ENCODE assay signal across 21 mouse cellular contexts in genomic region chr15:102972753-102973152, GRCm38 (mm10). TPM values are rescaled to one million over a fixed set of nuclear protein-coding genes. Genes with fewer than 3 reads are reported as not detected.
A peak's percentile ranks its signal among the peaks of the same experiment; 100 is the strongest.
DNase-seq lines count a peak whose midpoint lies in the region; ATAC-seq and TF ChIP-seq lines count a peak whose summit lies in the region.
"Had no signal": no experiment of that assay in that cellular context is flagged by ENCODE, and none has a peak within 500 bp of the region (broad histone marks: within the 10 kb centered on the region; RNA-seq: fewer than 3 reads in every experiment).

No protein-coding gene starts in this region.

- whole genome bisulfite sequencing in intestine, embryonic 16.5 days = 3% methylated on average over 6 of the region's 6 CpGs
- 6% methylated on average over 6 of the region's 6 CpGs for WGBS in intestine, embryonic 15.5 days
- WGBS in liver, embryonic 11.5 days = 3% methylated on average over 6 of the region's 6 CpGs
- 8% methylated on average over 6 of the region's 6 CpGs for WGBS in liver, postnatal 0 days (ENCODE audit: insufficient replicate concordance)
- 5% methylated on average over 6 of the region's 6 CpGs for WGBS in limb, embryonic 13.5 days
- 2% methylated on average over 6 of the region's 6 CpGs for WGBS in neural tube, embryonic 15.5 days

- no peak overlapping the region for H3K4me3 ChIP-seq in intestine, embryonic 16.5 days (ENCODE audit: low read length)
- H3K4me3 ChIP-seq in intestine, embryonic 15.5 days (replicated peaks) = no peak overlapping the region
- H3K4me3 ChIP-seq in liver, embryonic 11.5 days (ENCODE audit: low read depth, low read length) = no peak overlapping the region
- H3K4me3 ChIP-seq in liver, postnatal 0 days (ENCODE audit: low read depth, low read length) = no peak overlapping the region
- H3K4me3 ChIP-seq in limb, embryonic 13.5 days = peak overlapping the region; percentile 31
- H3K4me3 ChIP-seq in neural tube, embryonic 15.5 days (replicated peaks) = peak overlapping the region; percentile 64

- H3K4me1 ChIP-seq in intestine, embryonic 16.5 days (ENCODE audit: control insufficient read depth, insufficient read depth, low read length) = peaks cover 5% of the 10 kb centered on the region; the same call in 1 of the 2 replicates
- H3K4me1 ChIP-seq in intestine, embryonic 15.5 days (replicated peaks) = no peaks in the 10 kb centered on the region
- H3K4me1 ChIP-seq in liver, embryonic 11.5 days (replicated peaks; ENCODE audit: control insufficient read depth, insufficient read depth, low read length) = no peaks in the 10 kb centered on the region
- peaks cover 8% of the 10 kb centered on the region for H3K4me1 ChIP-seq in liver, postnatal 0 days (ENCODE audit: insufficient read depth)
- peaks cover 25% of the 10 kb centered on the region for H3K4me1 ChIP-seq in limb, embryonic 13.5 days
- H3K4me1 ChIP-seq in neural tube, embryonic 15.5 days = peaks cover 16% of the 10 kb centered on the region

- H3K9ac ChIP-seq in intestine, embryonic 16.5 days (ENCODE audit: low read depth, low read length) = no peak overlapping the region
- no peak overlapping the region for H3K9ac ChIP-seq in intestine, embryonic 15.5 days
- H3K9ac ChIP-seq in liver, embryonic 11.5 days (ENCODE audit: low read depth, low read length) = no peak overlapping the region
- no peak overlapping the region for H3K9ac ChIP-seq in liver, postnatal 0 days (replicated peaks)
- H3K9ac ChIP-seq in limb, embryonic 13.5 days = peak overlapping the region; percentile 55
- peak overlapping the region; percentile 93 for H3K9ac ChIP-seq in neural tube, embryonic 15.5 days (replicated peaks)

- H3K9me3 ChIP-seq in intestine, embryonic 16.5 days (ENCODE audit: control insufficient read depth, low read length) = no peaks in the 10 kb centered on the region
- H3K9me3 ChIP-seq in intestine, embryonic 15.5 days = no peaks in the 10 kb centered on the region
- H3K9me3 ChIP-seq in liver, embryonic 11.5 days (ENCODE audit: control insufficient read depth, low read length) = no peaks in the 10 kb centered on the region
- H3K9me3 ChIP-seq in liver, postnatal 0 days (ENCODE audit: low read length) = no peaks in the 10 kb centered on the region
- H3K9me3 ChIP-seq in limb, embryonic 13.5 days = no peaks in the 10 kb centered on the region
- H3K9me3 ChIP-seq in neural tube, embryonic 15.5 days (replicated peaks) = no peaks in the 10 kb centered on the region

- no peak for ATAC-seq in intestine, embryonic 16.5 days
- ATAC-seq in intestine, embryonic 15.5 days = no peak
- ATAC-seq in liver, embryonic 11.5 days (replicated peaks; ENCODE audit: low FRiP score) = no peak
- no peak for ATAC-seq in liver, postnatal 0 days
- no peak for ATAC-seq in limb, embryonic 13.5 days (ENCODE audit: low FRiP score, low read depth)
- no peak for ATAC-seq in neural tube, embryonic 15.5 days (ENCODE audit: low FRiP score)

- TF ChIP-seq EP300 in liver, postnatal 0 days (IDR thresholded peaks at IDR 0.05; ENCODE audit: low read depth) = no peak

- peak; percentile 38 for DNase-seq in liver, embryonic 11.5 days (ENCODE audit: low spot score)
- DNase-seq in liver, postnatal 0 days = no peak
- DNase-seq in frontal cortex, postnatal 10 days (ENCODE audit: low spot score in 2 of 2) = no peak
- DNase-seq: cerebellum, adult 18-20 months; cerebellum, postnatal 36 days; gastrocnemius, postnatal 14 days; layer of hippocampus, postnatal 36 days; left cerebral cortex, postnatal 4 days; lung, postnatal 10 days; midbrain, embryonic 14.5 days; right cerebral cortex, adult 18-20 months had no signal

- H3K4me2 ChIP-seq in intestine, embryonic 16.5 days (ENCODE audit: low read depth, low read length) = peak overlapping the region; percentile 23; the same call in 1 of the 2 replicates
- no peak overlapping the region for H3K4me2 ChIP-seq in intestine, embryonic 15.5 days (replicated peaks)
- H3K4me2 ChIP-seq in liver, embryonic 11.5 days = no peak overlapping the region
- H3K4me2 ChIP-seq in liver, postnatal 0 days (ENCODE audit: low read depth, low read length) = no peak overlapping the region
- peak overlapping the region; percentile 55 for H3K4me2 ChIP-seq in limb, embryonic 13.5 days (replicated peaks)
- H3K4me2 ChIP-seq in neural tube, embryonic 15.5 days = peak overlapping the region; percentile 70

- peaks cover 89% of the 10 kb centered on the region for H3K27me3 ChIP-seq in intestine, embryonic 16.5 days (replicated peaks; ENCODE audit: control insufficient read depth, insufficient read depth, low read length)
- H3K27me3 ChIP-seq in intestine, embryonic 15.5 days (replicated peaks) = peaks cover 93% of the 10 kb centered on the region
- peaks cover 99% of the 10 kb centered on the region for H3K27me3 ChIP-seq in liver, embryonic 11.5 days (replicated peaks; ENCODE audit: control insufficient read depth, insufficient read depth, low read length)
- H3K27me3 ChIP-seq in liver, postnatal 0 days (ENCODE audit: insufficient read depth, low read length) = peaks cover 98% of the 10 kb centered on the region
- H3K27me3 ChIP-seq in limb, embryonic 13.5 days = peaks cover 99% of the 10 kb centered on the region
- H3K27me3 ChIP-seq in neural tube, embryonic 15.5 days (replicated peaks) = peaks cover 19% of the 10 kb centered on the region

- no peak overlapping the region for H3K27ac ChIP-seq in intestine, embryonic 16.5 days (ENCODE audit: low read length)
- no peak overlapping the region for H3K27ac ChIP-seq in intestine, embryonic 15.5 days
- H3K27ac ChIP-seq in liver, embryonic 11.5 days (ENCODE audit: low read depth, low read length) = no peak overlapping the region
- H3K27ac ChIP-seq in liver, postnatal 0 days (ENCODE audit: low read depth) = no peak overlapping the region
- H3K27ac ChIP-seq in limb, embryonic 13.5 days = no peak overlapping the region
- H3K27ac ChIP-seq in neural tube, embryonic 15.5 days (replicated peaks) = peak overlapping the region; percentile 95
- H3K27ac ChIP-seq: stomach, postnatal 0 days had no signal

- H3K36me3 ChIP-seq in intestine, embryonic 16.5 days (ENCODE audit: control insufficient read depth, insufficient read depth, low read length) = no peaks in the 10 kb centered on the region
- no peaks in the 10 kb centered on the region for H3K36me3 ChIP-seq in intestine, embryonic 15.5 days
- no peaks in the 10 kb centered on the region for H3K36me3 ChIP-seq in liver, embryonic 11.5 days (ENCODE audit: control insufficient read depth, insufficient read depth, low read length)
- H3K36me3 ChIP-seq in liver, postnatal 0 days (replicated peaks; ENCODE audit: insufficient read depth, low read length) = no peaks in the 10 kb centered on the region
- no peaks in the 10 kb centered on the region for H3K36me3 ChIP-seq in limb, embryonic 13.5 days
- H3K36me3 ChIP-seq in neural tube, embryonic 15.5 days = no peaks in the 10 kb centered on the region

- no peak for TF ChIP-seq CTCF in liver, postnatal 0 days (IDR thresholded peaks at IDR 0.05; ENCODE audit: low read depth)

RNA-seq across cellular contexts. Expression of gene Hoxc9, which starts 3.5 kb away (rescaled TPM):
- polyA plus RNA-seq in intestine, embryonic 16.5 days (2015; fragmentation: Nextera tagmentation; extraction: Ambion mirVana) = 0.49 and 0.76 TPM in 2 replicates
- polyA plus RNA-seq in intestine, embryonic 15.5 days (2015; fragmentation: Nextera tagmentation; extraction: Ambion mirVana) = 1.3 and 1.4 TPM in 2 replicates
- 0.22 and 0.49 TPM in 2 replicates for polyA plus RNA-seq in liver, embryonic 11.5 days (2014; fragmentation: Nextera tagmentation; extraction: Ambion mirVana)
- polyA plus RNA-seq in liver, postnatal 0 days (2015; fragmentation: Nextera tagmentation; extraction: Ambion mirVana) = not detected in 2 replicates
- polyA plus RNA-seq in limb, embryonic 13.5 days (2015; fragmentation: Nextera tagmentation; extraction: Ambion mirVana) = 1.7 and 2.1 TPM in 2 replicates
- polyA plus RNA-seq in neural tube, embryonic 15.5 days (2015; fragmentation: Nextera tagmentation; extraction: Ambion mirVana) = 19.7 and 30.9 TPM in 2 replicates
- polyA plus RNA-seq: forebrain, embryonic 11.5 days; heart, postnatal 0 days; hindbrain, embryonic 11.5 days; liver, embryonic 16.5 days; midbrain, embryonic 14.5 days; stomach, postnatal 0 days; thymus, postnatal 0 days had no signal

RNA-seq across cellular contexts. Expression of gene Hoxc5, which starts 5.5 kb away (rescaled TPM):
- polyA plus RNA-seq in intestine, embryonic 16.5 days (2015; fragmentation: Nextera tagmentation; extraction: Ambion mirVana) = 6.8 and 7.2 TPM in 2 replicates
- 7.7 and 10.1 TPM in 2 replicates for polyA plus RNA-seq in intestine, embryonic 15.5 days (2015; fragmentation: Nextera tagmentation; extraction: Ambion mirVana)
- polyA plus RNA-seq in liver, embryonic 11.5 days (2014; fragmentation: Nextera tagmentation; extraction: Ambion mirVana) = 4.1 and 5.3 TPM in 2 replicates
- polyA plus RNA-seq in liver, postnatal 0 days (2015; fragmentation: Nextera tagmentation; extraction: Ambion mirVana) = not detected in 2 replicates
- 5.2 and 6.7 TPM in 2 replicates for polyA plus RNA-seq in limb, embryonic 13.5 days (2015; fragmentation: Nextera tagmentation; extraction: Ambion mirVana)
- 14.6 and 20.7 TPM in 2 replicates for polyA plus RNA-seq in neural tube, embryonic 15.5 days (2015; fragmentation: Nextera tagmentation; extraction: Ambion mirVana)
- polyA plus RNA-seq: forebrain, embryonic 11.5 days; heart, postnatal 0 days had no signal

RNA-seq across cellular contexts. Expression of gene Hoxc10, which starts 6.2 kb away (rescaled TPM):
- 1.1 and 1.3 TPM in 2 replicates for polyA plus RNA-seq in intestine, embryonic 16.5 days (2015; fragmentation: Nextera tagmentation; extraction: Ambion mirVana)
- 1.9 and 2.6 TPM in 2 replicates for polyA plus RNA-seq in intestine, embryonic 15.5 days (2015; fragmentation: Nextera tagmentation; extraction: Ambion mirVana)
- polyA plus RNA-seq in liver, embryonic 11.5 days (2014; fragmentation: Nextera tagmentation; extraction: Ambion mirVana) = 0.18 and 0.43 TPM in 2 replicates
- polyA plus RNA-seq in liver, postnatal 0 days (2015; fragmentation: Nextera tagmentation; extraction: Ambion mirVana) = not detected in 2 replicates
- 11.0 and 11.3 TPM in 2 replicates for polyA plus RNA-seq in limb, embryonic 13.5 days (2015; fragmentation: Nextera tagmentation; extraction: Ambion mirVana)
- polyA plus RNA-seq in neural tube, embryonic 15.5 days (2015; fragmentation: Nextera tagmentation; extraction: Ambion mirVana) = 51.3 and 71.0 TPM in 2 replicates
- polyA plus RNA-seq: forebrain, embryonic 11.5 days; heart, postnatal 0 days; hindbrain, embryonic 11.5 days; liver, embryonic 16.5 days; midbrain, embryonic 14.5 days; stomach, postnatal 0 days; thymus, postnatal 0 days had no signal

RNA-seq across cellular contexts. Expression of gene Hoxc8, which starts 17.7 kb away (rescaled TPM):
- 4.5 and 4.9 TPM in 2 replicates for polyA plus RNA-seq in intestine, embryonic 16.5 days (2015; fragmentation: Nextera tagmentation; extraction: Ambion mirVana)
- 6.2 and 7.0 TPM in 2 replicates for polyA plus RNA-seq in intestine, embryonic 15.5 days (2015; fragmentation: Nextera tagmentation; extraction: Ambion mirVana)
- 1.3 and 1.9 TPM in 2 replicates for polyA plus RNA-seq in liver, embryonic 11.5 days (2014; fragmentation: Nextera tagmentation; extraction: Ambion mirVana)
- not detected in 2 replicates for polyA plus RNA-seq in liver, postnatal 0 days (2015; fragmentation: Nextera tagmentation; extraction: Ambion mirVana)
- 2.7 and 3.0 TPM in 2 replicates for polyA plus RNA-seq in limb, embryonic 13.5 days (2015; fragmentation: Nextera tagmentation; extraction: Ambion mirVana)
- polyA plus RNA-seq in neural tube, embryonic 15.5 days (2015; fragmentation: Nextera tagmentation; extraction: Ambion mirVana) = 56.5 and 108 TPM in 2 replicates
- polyA plus RNA-seq: forebrain, embryonic 11.5 days; heart, postnatal 0 days; hindbrain, embryonic 11.5 days; liver, embryonic 16.5 days; midbrain, embryonic 14.5 days; thymus, postnatal 0 days had no signal

RNA-seq across cellular contexts. Expression of gene Hoxc11, which starts 18.5 kb away (rescaled TPM):
- 0.06 TPM in 1 of 2 replicates, not detected in the other for polyA plus RNA-seq in intestine, embryonic 16.5 days (2015; fragmentation: Nextera tagmentation; extraction: Ambion mirVana)
- polyA plus RNA-seq in intestine, embryonic 15.5 days (2015; fragmentation: Nextera tagmentation; extraction: Ambion mirVana) = not detected in 2 replicates
- polyA plus RNA-seq in liver, embryonic 11.5 days (2014; fragmentation: Nextera tagmentation; extraction: Ambion mirVana) = not detected in 2 replicates
- polyA plus RNA-seq in liver, postnatal 0 days (2015; fragmentation: Nextera tagmentation; extraction: Ambion mirVana) = not detected in 2 replicates
- 2.1 and 2.6 TPM in 2 replicates for polyA plus RNA-seq in limb, embryonic 13.5 days (2015; fragmentation: Nextera tagmentation; extraction: Ambion mirVana)
- 2.1 and 5.6 TPM in 2 replicates for polyA plus RNA-seq in neural tube, embryonic 15.5 days (2015; fragmentation: Nextera tagmentation; extraction: Ambion mirVana)
- polyA plus RNA-seq: forebrain, embryonic 11.5 days; heart, postnatal 0 days; hindbrain, embryonic 11.5 days; liver, embryonic 16.5 days; midbrain, embryonic 14.5 days; stomach, postnatal 0 days had no signal

Comparison
In these comparisons a context has a peak if more than half of its experiments do, and no peak if none do; other contexts are left out.
1. H3K4me2 ChIP-seq: peak in intestine, embryonic 16.5 days (single experiment), limb, embryonic 13.5 days (single experiment) and neural tube, embryonic 15.5 days (single experiment); none in intestine, embryonic 15.5 days (single experiment), liver, embryonic 11.5 days (single experiment) and liver, postnatal 0 days (single experiment).
2. H3K4me3 ChIP-seq: peak in limb, embryonic 13.5 days (single experiment) and neural tube, embryonic 15.5 days (single experiment); none in intestine, embryonic 16.5 days (single experiment), intestine, embryonic 15.5 days (single experiment), liver, embryonic 11.5 days (single experiment) and liver, postnatal 0 days (single experiment).
3. H3K9ac ChIP-seq: peak in limb, embryonic 13.5 days (single experiment) and neural tube, embryonic 15.5 days (single experiment); none in intestine, embryonic 16.5 days (single experiment), intestine, embryonic 15.5 days (single experiment), liver, embryonic 11.5 days (single experiment) and liver, postnatal 0 days (single experiment).